Comparison of ENCODE assay signal across 10 mouse cellular contexts in the genomic region with DNA sequence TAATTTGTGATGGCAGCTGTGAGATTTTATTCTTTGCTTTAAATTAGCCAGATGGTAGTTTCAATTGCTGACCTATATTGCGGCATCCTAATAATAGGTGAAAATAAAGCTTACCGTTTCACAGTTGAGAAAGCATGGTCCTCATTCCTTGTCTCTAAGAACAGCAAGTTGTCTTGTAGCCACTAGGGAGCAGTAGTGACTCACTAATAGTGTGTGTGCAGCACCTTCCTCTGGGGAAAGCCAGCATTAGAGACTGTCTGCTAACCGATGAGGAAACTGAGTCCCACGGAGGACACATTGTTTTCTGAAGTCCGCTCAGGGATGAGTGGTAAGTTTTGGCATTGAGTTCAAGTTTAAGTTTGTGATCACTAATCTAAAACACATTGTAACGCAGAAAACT. TPM values are rescaled to one million over a fixed set of nuclear protein-coding genes. Genes with fewer than 3 reads are reported as not detected.
DNase-seq lines count a peak whose midpoint lies in the region; ATAC-seq and TF ChIP-seq lines count a peak whose summit lies in the region.
"Had no signal": no experiment of that assay in that cellular context is flagged by ENCODE, and none has a peak within 500 bp of the region (broad histone marks: within the 10 kb centered on the region; RNA-seq: fewer than 3 reads in every experiment).

No protein-coding gene starts in this region.

- WGBS in heart, postnatal 0 days: 63% methylated on average over 6 of the region's 6 CpGs
- 70% methylated on average over 6 of the region's 6 CpGs for WGBS in midbrain, embryonic 10.5 days
- WGBS in midbrain, embryonic 15.5 days: 51% methylated on average over 6 of the region's 6 CpGs

- H3K27me3 ChIP-seq in heart, postnatal 0 days (ENCODE audit: control insufficient read depth, insufficient read depth, low read length): no peaks in the 10 kb centered on the region
- 0 out of 2 replicates have a peak, but pooled peaks cover under 1% of the 10 kb centered on the region for H3K27me3 ChIP-seq in midbrain, embryonic 10.5 days (ENCODE audit: low read depth, poor library complexity, severe bottlenecking)
- no peaks in the 10 kb centered on the region for H3K27me3 ChIP-seq in midbrain, embryonic 15.5 days (replicated peaks)

- no peak overlapping the region for H3K9ac ChIP-seq in heart, postnatal 0 days (replicated peaks; ENCODE audit: low read depth, low read length)
- no peak overlapping the region for H3K9ac ChIP-seq in midbrain, embryonic 15.5 days

- no peaks in the 10 kb centered on the region for H3K36me3 ChIP-seq in heart, postnatal 0 days (replicated peaks; ENCODE audit: control insufficient read depth, insufficient read depth, low read length)
- no peaks in the 10 kb centered on the region for H3K36me3 ChIP-seq in midbrain, embryonic 10.5 days
- no peaks in the 10 kb centered on the region for H3K36me3 ChIP-seq in midbrain, embryonic 15.5 days (replicated peaks)

- no peak overlapping the region for H3K27ac ChIP-seq in heart, postnatal 0 days (ENCODE audit: low read depth)
- H3K27ac ChIP-seq in midbrain, embryonic 10.5 days (replicated peaks): no peak overlapping the region
- H3K27ac ChIP-seq in midbrain, embryonic 15.5 days: no peak overlapping the region

- no peak for TF ChIP-seq EP300 in heart, postnatal 0 days (IDR thresholded peaks at IDR 0.05; ENCODE audit: low read depth)

- H3K4me2 ChIP-seq in heart, postnatal 0 days (ENCODE audit: low read depth, low read length): no peak overlapping the region
- no peak overlapping the region for H3K4me2 ChIP-seq in midbrain, embryonic 15.5 days

- ATAC-seq in heart, postnatal 0 days (ENCODE audit: insufficient read depth, low read depth): no peak
- ATAC-seq in midbrain, embryonic 15.5 days (replicated peaks): no peak

- no peaks in the 10 kb centered on the region for H3K9me3 ChIP-seq in heart, postnatal 0 days (replicated peaks; ENCODE audit: control insufficient read depth, low read length)
- no peaks in the 10 kb centered on the region for H3K9me3 ChIP-seq in midbrain, embryonic 10.5 days (replicated peaks)
- no peaks in the 10 kb centered on the region for H3K9me3 ChIP-seq in midbrain, embryonic 15.5 days

- no peak overlapping the region for H3K4me3 ChIP-seq in heart, postnatal 0 days (ENCODE audit: low read depth, low read length)
- H3K4me3 ChIP-seq in midbrain, embryonic 10.5 days: no peak overlapping the region
- H3K4me3 ChIP-seq in midbrain, embryonic 15.5 days: no peak overlapping the region

- TF ChIP-seq CTCF in heart, postnatal 0 days (IDR thresholded peaks at IDR 0.05; ENCODE audit: low read depth): peak; percentile 64

- H3K4me1 ChIP-seq in heart, postnatal 0 days (ENCODE audit: control insufficient read depth, insufficient read depth): no peaks in the 10 kb centered on the region
- no peaks in the 10 kb centered on the region for H3K4me1 ChIP-seq in midbrain, embryonic 10.5 days
- H3K4me1 ChIP-seq in midbrain, embryonic 15.5 days: no peaks in the 10 kb centered on the region

- intact Hi-C loops in heart, postnatal 14 days (cut with DNase I): no loop called here

- peak; percentile 44 for DNase-seq in heart, postnatal 0 days (ENCODE audit: low spot score)
- no peak for DNase-seq in heart, postnatal 14 days
- DNase-seq in midbrain, embryonic 10.5 days (ENCODE audit: low spot score): peak; percentile 21
- peak; percentile 72 for DNase-seq in embryo, embryonic 10.5 days (ENCODE audit: low spot score)
- peak; percentile 28 for DNase-seq in retina, postnatal 7 days (ENCODE audit: low read depth, low spot score)
- no peak for DNase-seq in adrenal gland, adult 8-10 months
- DNase-seq in cerebellum, adult 11-12 months: no peak

RNA-seq across cellular contexts. Expression of a gene that starts 46.5 kb away (rescaled TPM):
- not detected in 2 replicates for total RNA-seq in heart, postnatal 0 days (2014; rRNA removed; ENCODE audit: low replicate concordance)
- 0.22 TPM in 1 of 2 replicates, not detected in the other for polyA plus RNA-seq in heart, postnatal 0 days (2015; fragmentation: Nextera tagmentation; extraction: Ambion mirVana)
- total RNA-seq in heart, postnatal 14 days (2021): not detected
- polyA plus RNA-seq in midbrain, embryonic 10.5 days (2016; fragmentation: Nextera tagmentation; extraction: Ambion mirVana): not detected in 2 replicates
- not detected in 2 replicates for polyA plus RNA-seq in midbrain, embryonic 15.5 days (2015; fragmentation: Nextera tagmentation; extraction: Ambion mirVana)
- not detected for total RNA-seq in adrenal gland, adult 8-10 months (2022)
- total RNA-seq: left cerebral cortex, adult 8-10 months had no signal
- polyA plus RNA-seq: neural tube, embryonic 11.5 days had no signal

Comparison
In these comparisons a context has a peak if more than half of its experiments do, and no peak if none do; other contexts are left out.
1. DNase-seq: peak in heart, postnatal 0 days (single experiment), midbrain, embryonic 10.5 days (single experiment), embryo, embryonic 10.5 days (single experiment) and retina, postnatal 7 days (single experiment); none in heart, postnatal 14 days (0 of 2), adrenal gland, adult 8-10 months (single experiment) and cerebellum, adult 11-12 months (single experiment).